Mouse (Mus musculus) cerebellum, adult 2 months (tissue): ENCODE data around the gene Tango6. TPM values are rescaled to one million over a fixed set of nuclear protein-coding genes. Genes with fewer than 3 reads are reported as not detected.

Source experiments
- DNase-seq, 2 experiments: peaks; one replicate each; pipeline ENCODE4 v3.0.0; 2021
- H3K27ac ChIP-seq: fragments of 200-500 bp; 2 replicates; pipeline ENCODE4 v1.5.1; 2012; ENCODE audit warnings: low read length, control low read depth, inconsistent platforms; ENCODE audit not compliant: insufficient read depth
- H3K27me3 ChIP-seq: fragments of 200-500 bp; 2 replicates; pipeline ENCODE4 v1.6.1; 2012; ENCODE audit warnings: inconsistent platforms, mild to moderate bottlenecking, low read length, moderate library complexity; ENCODE audit not compliant: control insufficient read depth, insufficient read depth
- H3K4me1 ChIP-seq: fragments of 200-500 bp; 2 replicates; pipeline ENCODE4 v1.6.1; 2011; ENCODE audit warnings: low read length; ENCODE audit not compliant: control insufficient read depth, insufficient read depth
- H3K4me3 ChIP-seq: fragments of 200-500 bp; replicated peaks from 2 replicates; pipeline ENCODE3; 2011; ENCODE audit warnings: mild to moderate bottlenecking, low read depth, low read length, control low read depth; ENCODE audit not compliant: insufficient read depth
- CTCF ChIP-seq: fragments of 200-500 bp; IDR thresholded peaks from 2 replicates; pipeline ENCODE4 v1.5.1; 2011; ENCODE audit warnings: low read depth, mild to moderate bottlenecking, control low read depth, low read length, moderate library complexity, borderline replicate concordance; ENCODE audit not compliant: insufficient read depth
- POLR2A ChIP-seq: fragments of 200-500 bp; IDR thresholded peaks from 2 replicates; pipeline ENCODE4 v1.6.1; 2011; ENCODE audit warnings: low read length, control low read depth, borderline replicate concordance; ENCODE audit not compliant: insufficient read depth
- WGBS: fragments of 180-500 bp; shearing (Covaris S2); methylation state at CpG from one replicate; pipeline ENCODE4 v1.1.7; 2018; 5-methylcytosine and 5-hydroxymethylcytosine counted together
- polyA plus RNA-seq: library from polyadenylated mRNA; depleted of rRNA; stranded (reverse); fragments of >200 nt; gene quantifications from 2 replicates; pipeline ENCODE4 v1.2.3, GENCODE M21; 2012

The Tango6 gene
- polyA plus RNA-seq, 1 experiment: 5.3 TPM

- Histone ChIP-seq H3K4me3 (no peak overlapping the region), H3K4me1 (no peaks in the 10 kb centered on the region), H3K27me3 (no peaks in the 10 kb centered on the region), H3K27ac (no peak overlapping the region)
- WGBS: 92% methylated on average over 6 of the region's 6 CpGs
- TF ChIP-seq CTCF (no peak), POLR2A (no peak)
- DNase-seq: no peak
Measured at GRCm38 (mm10) chr8:106722453-106722852, 39.6 kb downstream of the Tango6 start.

GRCm38 (mm10) chr8:106723921-106724320 is 41.1 kb downstream of the Tango6 start:
- 17% methylated on average over 2 of the region's 2 CpGs for WGBS

GRCm38 (mm10) chr8:106726551-106726950 is 43.7 kb downstream of the Tango6 start:
- TF ChIP-seq POLR2A (no peak), CTCF (no peak)
- Histone ChIP-seq H3K27ac (no peak overlapping the region), H3K4me1 (no peaks in the 10 kb centered on the region), H3K27me3 (no peaks in the 10 kb centered on the region), H3K4me3 (no peak overlapping the region)
- 46% methylated on average over 6 of the region's 6 CpGs for WGBS
- DNase-seq: no peak

More at GRCm38 (mm10) chr8:106723921-106724320, 41.1 kb downstream of the Tango6 start:
- Histone ChIP-seq H3K4me1 (no peaks in the 10 kb centered on the region), H3K27me3 (no peaks in the 10 kb centered on the region), H3K4me3 (no peak overlapping the region), H3K27ac (no peak overlapping the region)
- no peak for DNase-seq
- no peak for TF ChIP-seq POLR2A
- TF ChIP-seq CTCF: no peak

GRCm38 (mm10) chr8:106727241-106727835 is 44.5 kb downstream of the Tango6 start:
- Histone ChIP-seq H3K27me3 (no peaks in the 10 kb centered on the region), H3K4me1 (no peaks in the 10 kb centered on the region), H3K27ac (no peak overlapping the region), H3K4me3 (no peak overlapping the region)
- TF ChIP-seq CTCF (no peak), POLR2A (no peak)
- DNase-seq: no peak
- 24% methylated on average over 16 of the region's 16 CpGs for WGBS

GRCm38 (mm10) chr8:106727889-106728288 is 45.0 kb downstream of the Tango6 start:
- no peak overlapping the region for H3K4me3 ChIP-seq
- WGBS: 42% methylated on average over 1 of the region's 1 CpGs
- no peak overlapping the region for H3K27ac ChIP-seq

GRCm38 (mm10) chr8:106732921-106733320 is 50.1 kb downstream of the Tango6 start:
- WGBS: 87% methylated on average over 5 of the region's 5 CpGs
- no peaks in the 10 kb centered on the region for H3K4me1 ChIP-seq
- no peaks in the 10 kb centered on the region for H3K27me3 ChIP-seq
- no peak for DNase-seq
- no peak overlapping the region for H3K27ac ChIP-seq
- TF ChIP-seq POLR2A: no peak
- H3K4me3 ChIP-seq: no peak overlapping the region

More at GRCm38 (mm10) chr8:106727889-106728288, 45.0 kb downstream of the Tango6 start:
- H3K4me1 ChIP-seq: no peaks in the 10 kb centered on the region
- no peak for DNase-seq
- H3K27me3 ChIP-seq: no peaks in the 10 kb centered on the region
- no peak for TF ChIP-seq CTCF
- TF ChIP-seq POLR2A: no peak

- TF ChIP-seq CTCF (no peak), POLR2A (no peak)
- no peaks in the 10 kb centered on the region for H3K27me3 ChIP-seq
- 73% methylated on average over 3 of the region's 3 CpGs for WGBS
Measured at GRCm38 (mm10) chr8:106733703-106734102, 50.8 kb downstream of the Tango6 start.

GRCm38 (mm10) chr8:106734222-106734621 is 51.4 kb downstream of the Tango6 start:
- no peak for DNase-seq
- Histone ChIP-seq H3K4me3 (no peak overlapping the region), H3K27me3 (no peaks in the 10 kb centered on the region), H3K27ac (no peak overlapping the region), H3K4me1 (no peaks in the 10 kb centered on the region)
- no peak for TF ChIP-seq POLR2A
- no peak for TF ChIP-seq CTCF

More at GRCm38 (mm10) chr8:106733703-106734102, 50.8 kb downstream of the Tango6 start:
- Histone ChIP-seq H3K27ac (no peak overlapping the region), H3K4me1 (no peaks in the 10 kb centered on the region), H3K4me3 (no peak overlapping the region)
- DNase-seq: no peak
